Mouse (Mus musculus): ENCODE data around the gene Gm8773. TPM values are rescaled to one million over a fixed set of nuclear protein-coding genes. Genes with fewer than 3 reads are reported as not detected.
A peak's percentile ranks its signal among the peaks of the same experiment; 100 is the strongest.

Gm8773 gene
- polyA plus RNA-seq (2015; fragmentation: Nextera tagmentation; extraction: Ambion mirVana) = 0.63 and 0.88 TPM in 2 replicates

DNA sequence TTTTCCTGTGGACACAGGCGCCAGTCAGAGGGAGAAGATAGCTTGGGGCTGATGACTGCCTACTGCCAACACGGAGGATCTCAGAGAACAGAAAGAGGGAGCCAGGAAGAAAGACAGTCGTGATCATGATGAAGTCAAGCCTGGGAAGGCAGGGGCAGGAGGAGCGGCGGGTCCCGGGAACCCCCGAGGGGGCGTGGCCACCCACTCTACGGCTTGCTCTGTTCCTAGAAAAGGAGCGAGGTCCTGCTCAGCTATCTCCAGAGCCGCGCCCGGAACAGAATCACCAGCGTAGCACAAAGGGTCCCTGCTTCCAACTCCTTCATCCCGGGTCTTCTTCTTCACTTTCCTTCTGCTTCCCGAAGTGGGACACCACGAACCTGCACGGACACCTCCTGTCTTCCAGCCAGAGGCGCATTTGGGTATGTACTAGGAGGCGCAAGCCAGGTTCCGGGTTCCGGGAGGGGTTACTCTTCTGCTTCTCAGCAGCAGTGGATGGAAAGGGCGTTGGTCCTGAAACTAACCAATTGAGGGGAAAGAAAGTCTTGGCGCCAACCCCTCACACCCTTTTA, at the start of gene Gm8773:
Gene Gm8773, plus strand, starts transcription at position 51 of the 569 bp plus-strand sequence.
- peak; percentile 64 for ATAC-seq (ENCODE audit: low read depth)
- Histone ChIP-seq H3K27me3 (ENCODE audit: control insufficient read depth, insufficient read depth, low read depth, low read length) (peaks cover 2% of the 10 kb centered on the region; the same call in 1 of the 2 replicates), H3K9me3 (ENCODE audit: control insufficient read depth, low read length) (no peaks in the 10 kb centered on the region), H3K4me1 (replicated peaks; ENCODE audit: control insufficient read depth, insufficient read depth, low read length) (no peaks in the 10 kb centered on the region), H3K36me3 (ENCODE audit: control insufficient read depth, insufficient read depth, low read length) (no peaks in the 10 kb centered on the region), H3K4me2 (ENCODE audit: low read depth, low read length) (peak within 1 kb of the TSS; percentile 74), H3K27ac (ENCODE audit: low read length) (no peak within 1 kb of the TSS), H3K9ac (ENCODE audit: low read length) (peak within 1 kb of the TSS; percentile 42; the same call in 1 of the 2 replicates), H3K4me3 (ENCODE audit: low read length) (peak within 1 kb of the TSS; percentile 49)
- WGBS = under 1% methylated on average over 22 of the region's 24 CpGs

GRCm38 (mm10) chr5:5533656-5534420, 39.8 kb upstream of the Gm8773 start:
- Histone ChIP-seq H3K9ac (ENCODE audit: low read length) (no peak overlapping the region), H3K9me3 (ENCODE audit: control insufficient read depth, low read length) (no peaks in the 10 kb centered on the region), H3K27me3 (ENCODE audit: control insufficient read depth, insufficient read depth, low read depth, low read length) (no peaks in the 10 kb centered on the region), H3K36me3 (ENCODE audit: control insufficient read depth, insufficient read depth, low read length) (peaks cover 5% of the 10 kb centered on the region), H3K27ac (ENCODE audit: low read length) (no peak overlapping the region), H3K4me3 (ENCODE audit: low read length) (no peak overlapping the region), H3K4me2 (ENCODE audit: low read depth, low read length) (no peak overlapping the region), H3K4me1 (replicated peaks; ENCODE audit: control insufficient read depth, insufficient read depth, low read length) (no peaks in the 10 kb centered on the region)
- ATAC-seq (ENCODE audit: low read depth) = no peak
- WGBS = 78% methylated on average over 3 of the region's 3 CpGs

DNA sequence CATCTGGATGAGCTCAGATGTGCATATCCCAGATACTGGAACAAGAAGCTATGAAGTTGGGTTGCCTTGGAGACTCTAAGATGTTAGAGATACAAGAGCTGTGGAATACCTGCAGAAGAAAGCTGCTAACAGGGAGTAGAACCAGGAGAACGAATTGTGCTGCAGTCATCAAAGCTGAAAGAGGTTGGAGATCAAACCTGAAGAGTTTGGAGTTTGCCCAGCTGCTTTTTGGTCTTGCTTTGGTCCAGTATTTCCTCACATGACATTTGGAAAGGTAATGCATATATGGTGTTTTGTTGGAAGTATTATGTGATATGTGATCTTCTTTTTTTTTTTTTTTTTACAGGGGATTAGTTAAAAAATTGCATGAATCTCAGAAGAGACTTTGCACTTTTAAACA, 37.5 kb upstream of the Gm8773 start:
- no peaks in the 10 kb centered on the region for H3K9me3 ChIP-seq (ENCODE audit: control insufficient read depth, low read length)
- H3K4me1 ChIP-seq (replicated peaks; ENCODE audit: control insufficient read depth, insufficient read depth, low read length) = no peaks in the 10 kb centered on the region
- H3K9ac ChIP-seq (ENCODE audit: low read length) = no peak overlapping the region
- no peak for ATAC-seq (ENCODE audit: low read depth)
- peaks cover 11% of the 10 kb centered on the region for H3K36me3 ChIP-seq (ENCODE audit: control insufficient read depth, insufficient read depth, low read length)
- no peak overlapping the region for H3K27ac ChIP-seq (ENCODE audit: low read length)
- 80% methylated on average over 1 of the region's 1 CpGs for WGBS
- no peaks in the 10 kb centered on the region for H3K27me3 ChIP-seq (ENCODE audit: control insufficient read depth, insufficient read depth, low read depth, low read length)
- H3K4me3 ChIP-seq (ENCODE audit: low read length) = no peak overlapping the region
- H3K4me2 ChIP-seq (ENCODE audit: low read depth, low read length) = no peak overlapping the region

DNA sequence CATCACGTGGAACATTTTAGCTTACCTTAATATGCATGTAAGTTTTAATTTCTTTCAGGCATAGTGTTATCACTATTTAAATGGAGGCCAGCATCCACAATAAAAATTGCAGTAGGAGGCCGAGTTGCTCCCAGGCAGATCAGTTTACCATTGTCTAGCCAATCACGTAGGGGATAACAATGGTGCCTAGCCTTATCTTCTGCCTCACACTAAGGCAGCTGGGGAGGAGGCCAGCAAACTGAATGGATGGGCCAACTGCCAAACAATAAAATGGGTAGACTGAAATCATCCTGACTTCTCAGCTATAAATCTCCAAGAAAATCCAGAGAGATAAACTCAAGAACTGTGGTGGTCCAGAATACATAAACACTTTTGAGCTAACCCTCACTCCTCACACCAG, 33.8 kb upstream of the Gm8773 start:
- Histone ChIP-seq H3K4me2 (ENCODE audit: low read depth, low read length) (no peak overlapping the region), H3K9me3 (ENCODE audit: control insufficient read depth, low read length) (no peaks in the 10 kb centered on the region), H3K9ac (ENCODE audit: low read length) (no peak overlapping the region), H3K27me3 (ENCODE audit: control insufficient read depth, insufficient read depth, low read depth, low read length) (no peaks in the 10 kb centered on the region), H3K4me1 (replicated peaks; ENCODE audit: control insufficient read depth, insufficient read depth, low read length) (no peaks in the 10 kb centered on the region), H3K27ac (ENCODE audit: low read length) (no peak overlapping the region), H3K4me3 (ENCODE audit: low read length) (no peak overlapping the region), H3K36me3 (ENCODE audit: control insufficient read depth, insufficient read depth, low read length) (peaks cover 27% of the 10 kb centered on the region)
- WGBS = 60% methylated on average over 3 of the region's 3 CpGs
- ATAC-seq (ENCODE audit: low read depth) = no peak

DNA sequence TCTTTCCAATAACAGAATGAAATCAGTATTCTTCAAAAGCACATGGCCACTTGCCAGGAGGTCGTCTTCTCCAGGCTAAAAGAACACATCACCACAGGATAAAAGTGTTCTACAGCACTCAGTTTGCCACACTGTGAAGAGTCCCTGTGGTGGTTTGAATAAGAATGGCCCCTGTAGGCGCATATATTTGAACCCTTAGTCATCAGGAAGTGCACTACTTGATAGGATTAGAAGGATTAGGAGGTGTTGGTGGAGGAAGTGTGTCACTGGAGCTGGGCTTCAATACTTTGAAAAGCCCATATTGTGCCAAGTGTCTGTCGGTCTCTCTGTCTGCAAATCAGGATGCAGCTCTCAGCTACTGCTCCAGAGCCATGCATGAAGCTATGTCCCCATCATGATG, 33.2 kb upstream of the Gm8773 start:
- Histone ChIP-seq H3K27ac (ENCODE audit: low read length) (no peak overlapping the region), H3K4me2 (ENCODE audit: low read depth, low read length) (no peak overlapping the region), H3K9ac (ENCODE audit: low read length) (no peak overlapping the region), H3K4me1 (replicated peaks; ENCODE audit: control insufficient read depth, insufficient read depth, low read length) (no peaks in the 10 kb centered on the region), H3K36me3 (ENCODE audit: control insufficient read depth, insufficient read depth, low read length) (peaks cover 27% of the 10 kb centered on the region), H3K4me3 (ENCODE audit: low read length) (no peak overlapping the region), H3K9me3 (ENCODE audit: control insufficient read depth, low read length) (no peaks in the 10 kb centered on the region), H3K27me3 (ENCODE audit: control insufficient read depth, insufficient read depth, low read depth, low read length) (no peaks in the 10 kb centered on the region)
- WGBS = 61% methylated on average over 3 of the region's 3 CpGs
- no peak for ATAC-seq (ENCODE audit: low read depth)

GRCm38 (mm10) chr5:5551110-5551509, 22.5 kb upstream of the Gm8773 start:
- no peak for ATAC-seq (ENCODE audit: low read depth)
- Histone ChIP-seq H3K9ac (ENCODE audit: low read length) (no peak overlapping the region), H3K9me3 (ENCODE audit: control insufficient read depth, low read length) (no peaks in the 10 kb centered on the region), H3K27ac (ENCODE audit: low read length) (no peak overlapping the region), H3K4me1 (replicated peaks; ENCODE audit: control insufficient read depth, insufficient read depth, low read length) (no peaks in the 10 kb centered on the region), H3K36me3 (ENCODE audit: control insufficient read depth, insufficient read depth, low read length) (peaks cover 24% of the 10 kb centered on the region), H3K4me3 (ENCODE audit: low read length) (no peak overlapping the region), H3K4me2 (ENCODE audit: low read depth, low read length) (no peak overlapping the region), H3K27me3 (ENCODE audit: control insufficient read depth, insufficient read depth, low read depth, low read length) (no peaks in the 10 kb centered on the region)
- 88% methylated on average over 1 of the region's 1 CpGs for WGBS

- Histone ChIP-seq H3K4me3 (ENCODE audit: low read length) (peak within 1 kb of the TSS; percentile 87), H3K4me1 (replicated peaks; ENCODE audit: control insufficient read depth, insufficient read depth, low read length) (peaks cover 9% of the 10 kb centered on the region), H3K27me3 (ENCODE audit: control insufficient read depth, insufficient read depth, low read depth, low read length) (no peaks in the 10 kb centered on the region), H3K9me3 (ENCODE audit: control insufficient read depth, low read length) (no peaks in the 10 kb centered on the region), H3K36me3 (ENCODE audit: control insufficient read depth, insufficient read depth, low read length) (peaks cover 8% of the 10 kb centered on the region), H3K9ac (ENCODE audit: low read length) (peak within 1 kb of the TSS; percentile 89), H3K4me2 (ENCODE audit: low read depth, low read length) (peak within 1 kb of the TSS; percentile 56), H3K27ac (ENCODE audit: low read length) (peak within 1 kb of the TSS; percentile 54; the same call in 1 of the 2 replicates)
- under 1% methylated on average over 43 of the region's 43 CpGs for WGBS
- ATAC-seq (ENCODE audit: low read depth) = peak; percentile 100
Observed at GRCm38 (mm10) chr5:5559079-5559740, 14.4 kb upstream of the Gm8773 start, which contains the start of gene Gtpbp10. Gene Gtpbp10 (minus strand): TSS chr5:5559538.

DNA sequence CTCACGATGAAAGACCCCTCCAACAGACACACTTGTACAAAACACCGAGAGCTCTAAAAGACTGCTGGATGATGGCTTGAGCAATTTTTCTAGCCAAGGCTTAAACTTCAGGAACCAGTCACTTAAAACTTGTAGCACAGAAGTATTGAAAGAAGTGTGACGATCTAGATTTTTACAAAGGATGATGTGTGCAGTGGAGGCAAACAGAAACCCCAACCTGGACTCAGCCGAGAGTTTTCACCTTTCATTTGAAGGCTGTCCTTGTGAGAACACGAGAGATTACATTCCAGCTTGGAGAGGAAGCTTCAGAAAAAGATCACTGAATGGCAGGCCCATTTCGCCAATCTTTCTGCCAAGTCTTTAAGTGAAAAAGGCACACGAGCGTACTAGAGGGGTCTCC, 13.8 kb upstream of the Gm8773 start:
- Histone ChIP-seq H3K27ac (ENCODE audit: low read length) (peak overlapping the region; percentile 54; the same call in 1 of the 2 replicates), H3K4me2 (ENCODE audit: low read depth, low read length) (peak overlapping the region; percentile 56), H3K4me3 (ENCODE audit: low read length) (peak overlapping the region; percentile 87), H3K36me3 (ENCODE audit: control insufficient read depth, insufficient read depth, low read length) (peaks cover 2% of the 10 kb centered on the region), H3K4me1 (replicated peaks; ENCODE audit: control insufficient read depth, insufficient read depth, low read length) (peaks cover 9% of the 10 kb centered on the region), H3K27me3 (ENCODE audit: control insufficient read depth, insufficient read depth, low read depth, low read length) (no peaks in the 10 kb centered on the region), H3K9me3 (ENCODE audit: control insufficient read depth, low read length) (no peaks in the 10 kb centered on the region), H3K9ac (ENCODE audit: low read length) (peak overlapping the region; percentile 89)
- ATAC-seq (ENCODE audit: low read depth) = no peak
- 35% methylated on average over 8 of the region's 8 CpGs for WGBS

DNA sequence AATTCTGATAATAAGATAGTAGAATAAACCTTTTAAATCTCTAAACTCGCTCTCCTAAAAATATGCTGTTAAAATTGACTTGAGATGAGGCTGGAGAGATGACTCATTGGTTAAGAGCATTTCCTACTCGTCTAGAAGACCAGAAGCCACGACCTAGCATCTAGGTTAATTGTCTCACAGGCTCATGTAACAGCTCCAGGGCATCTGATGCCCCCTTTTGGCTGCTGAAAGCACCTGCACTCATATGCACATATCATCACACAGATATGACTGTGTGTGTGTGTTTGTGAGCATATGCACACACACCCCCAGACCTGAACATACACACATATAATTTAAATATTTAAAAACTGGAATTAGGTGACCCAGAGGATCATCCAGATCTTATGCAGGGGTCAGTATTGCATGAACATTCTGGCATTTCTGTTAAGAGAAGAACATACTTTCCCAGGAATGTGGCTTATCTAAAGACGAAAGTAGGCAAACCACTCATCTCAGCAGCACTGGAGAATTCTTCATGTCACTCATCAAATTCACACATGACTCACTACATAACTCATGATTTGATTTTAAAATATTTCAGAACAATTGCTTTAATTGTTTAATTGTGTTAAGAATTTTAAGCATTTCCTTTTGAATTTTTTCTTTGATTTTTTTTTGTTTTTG, 12.4 kb upstream of the Gm8773 start:
- H3K4me2 ChIP-seq (ENCODE audit: low read depth, low read length) = no peak overlapping the region
- no peaks in the 10 kb centered on the region for H3K27me3 ChIP-seq (ENCODE audit: control insufficient read depth, insufficient read depth, low read depth, low read length)
- no peak overlapping the region for H3K27ac ChIP-seq (ENCODE audit: low read length)
- H3K36me3 ChIP-seq (ENCODE audit: control insufficient read depth, insufficient read depth, low read length) = no peaks in the 10 kb centered on the region
- no peak overlapping the region for H3K4me3 ChIP-seq (ENCODE audit: low read length)
- no peak for ATAC-seq (ENCODE audit: low read depth)
- H3K9ac ChIP-seq (ENCODE audit: low read length) = no peak overlapping the region
- peaks cover 9% of the 10 kb centered on the region for H3K4me1 ChIP-seq (replicated peaks; ENCODE audit: control insufficient read depth, insufficient read depth, low read length)
- no peaks in the 10 kb centered on the region for H3K9me3 ChIP-seq (ENCODE audit: control insufficient read depth, low read length)
- 54% methylated on average over 4 of the region's 4 CpGs for WGBS

Measured in lung, embryonic 16.5 days (tissue).